Mouse (Mus musculus) intestine, embryonic 14.5 days (tissue): Measurements from ENCODE around the gene Stab2. TPM values are rescaled to one million over a fixed set of nuclear protein-coding genes. Genes with fewer than 3 reads are reported as not detected.

Experiments used
- ATAC-seq: fragments of 200-750 bp; cut with Nextera tagmentation; replicated peaks from 2 replicates; pipeline ENCODE4 v1.8.0; 2017; ENCODE audit warnings: low read depth, moderate number of reproducible peaks, moderate TSS enrichment, moderate library complexity; ENCODE audit not compliant: low FRiP score, low TSS enrichment
- DNase-seq: peaks from one replicate; pipeline ENCODE4 v3.0.0-alpha.2; 2018; ENCODE audit warnings: low spot score
- H3K27ac ChIP-seq: fragments of 300-500 bp; sonication (generic); 2 replicates; pipeline ENCODE4 v1.5.1; 2014; ENCODE audit warnings: low read depth, mild to moderate bottlenecking, control low read depth
- H3K27me3 ChIP-seq: fragments of 300-500 bp; sonication (generic); replicated peaks from 2 replicates; pipeline ENCODE4 v1.6.1; 2014; ENCODE audit warnings: low read length, control low read depth; ENCODE audit not compliant: control insufficient read depth, insufficient read depth
- H3K36me3 ChIP-seq: fragments of 300-500 bp; sonication (generic); 2 replicates; pipeline ENCODE4 v1.6.1; 2014; ENCODE audit warnings: low read length, control low read depth; ENCODE audit not compliant: control insufficient read depth, insufficient read depth
- H3K4me1 ChIP-seq: fragments of 300-500 bp; sonication (generic); replicated peaks from 2 replicates; pipeline ENCODE4 v1.6.1; 2014; ENCODE audit warnings: low read length, control low read depth, mixed read lengths; ENCODE audit not compliant: control insufficient read depth, insufficient read depth
- H3K4me2 ChIP-seq: fragments of 300-500 bp; sonication (generic); 2 replicates; pipeline ENCODE4 v1.6.1; 2014; ENCODE audit warnings: low read length
- H3K4me3 ChIP-seq: fragments of 300-500 bp; sonication (generic); 2 replicates; pipeline ENCODE4 v1.5.1; 2014; ENCODE audit warnings: low read depth, low read length, control low read depth, mixed read lengths
- H3K9ac ChIP-seq: fragments of 300-500 bp; sonication (generic); 2 replicates; pipeline ENCODE4 v1.6.1; 2014; ENCODE audit warnings: mild to moderate bottlenecking, low read length
- H3K9me3 ChIP-seq: fragments of 300-500 bp; sonication (generic); 2 replicates; pipeline ENCODE4 v1.6.1; 2016; ENCODE audit warnings: low read length, control low read depth; ENCODE audit not compliant: control insufficient read depth
- WGBS: fragments of 180-500 bp; shearing (Covaris S2); extraction: QIAGEN DNeasy Blood & Tissue Kit; methylation state at CpG from one replicate; pipeline ENCODE4 v1.1.7; 2014; 5-methylcytosine and 5-hydroxymethylcytosine counted together
- polyA plus RNA-seq: library from polyadenylated mRNA; unstranded; fragments of >200 nt; fragmentation: Nextera tagmentation; extraction: Ambion mirVana; gene quantifications from 2 replicates; pipeline ENCODE4 v1.2.1, GENCODE M21; 2014

Gene Stab2
- polyA plus RNA-seq, 1 experiment from 2014 or later = 1.3 TPM

GRCm38 (mm10) chr10:87014391-87014965 is 6.7 kb upstream of the Stab2 start:
- Histone ChIP-seq H3K27ac (no peak overlapping the region), H3K4me2 (no peak overlapping the region), H3K4me1 (no peaks in the 10 kb centered on the region), H3K36me3 (no peaks in the 10 kb centered on the region), H3K27me3 (no peaks in the 10 kb centered on the region), H3K4me3 (no peak overlapping the region), H3K9me3 (no peaks in the 10 kb centered on the region), H3K9ac (no peak overlapping the region)
- ATAC-seq (no peak), DNase-seq (no peak)
- WGBS = 68% methylated on average over 7 of the region's 7 CpGs

- Histone ChIP-seq H3K27ac (no peak overlapping the region), H3K4me2 (no peak overlapping the region), H3K4me1 (no peaks in the 10 kb centered on the region), H3K9me3 (no peaks in the 10 kb centered on the region), H3K9ac (no peak overlapping the region), H3K36me3 (no peaks in the 10 kb centered on the region), H3K4me3 (no peak overlapping the region), H3K27me3 (no peaks in the 10 kb centered on the region)
- WGBS = 89% methylated on average over 7 of the region's 7 CpGs
- DNase-seq = no peak
- ATAC-seq = no peak
Observed at GRCm38 (mm10) chr10:87012087-87012486, 4.3 kb upstream of the Stab2 start.

- no peak overlapping the region for H3K4me2 ChIP-seq
- no peak overlapping the region for H3K9ac ChIP-seq
- no peaks in the 10 kb centered on the region for H3K9me3 ChIP-seq
- no peaks in the 10 kb centered on the region for H3K4me1 ChIP-seq
- no peaks in the 10 kb centered on the region for H3K36me3 ChIP-seq
- H3K27me3 ChIP-seq = no peaks in the 10 kb centered on the region
- DNase-seq = no peak
- no peak overlapping the region for H3K4me3 ChIP-seq
- ATAC-seq = no peak
- WGBS = 86% methylated on average over 3 of the region's 3 CpGs
- no peak overlapping the region for H3K27ac ChIP-seq
Observed at GRCm38 (mm10) chr10:87008215-87008499, 332 bp upstream of the Stab2 start.

GRCm38 (mm10) chr10:86992238-86992976 is 15.4 kb downstream of the Stab2 start:
- Histone ChIP-seq H3K4me1 (0 out of 2 replicates have a peak, but pooled peaks cover 3% of the 10 kb centered on the region), H3K36me3 (no peaks in the 10 kb centered on the region), H3K4me3 (no peak overlapping the region), H3K27ac (no peak overlapping the region), H3K9me3 (no peaks in the 10 kb centered on the region), H3K4me2 (no peak overlapping the region), H3K27me3 (no peaks in the 10 kb centered on the region), H3K9ac (no peak overlapping the region)
- DNase-seq = no peak
- whole genome bisulfite sequencing = 63% methylated on average over 14 of the region's 14 CpGs
- no peak for ATAC-seq

GRCm38 (mm10) chr10:86990666-86991065 is 17.2 kb downstream of the Stab2 start:
- WGBS = 25% methylated on average over 9 of the region's 9 CpGs
- 0 out of 2 replicates have a peak overlapping the region, but pooled peaks have one; percentile 43 for H3K27ac ChIP-seq
- no peak for DNase-seq

GRCm38 (mm10) chr10:86989838-86990237 is 18.0 kb downstream of the Stab2 start:
- Histone ChIP-seq H3K4me1 (0 out of 2 replicates have a peak, but pooled peaks cover 3% of the 10 kb centered on the region), H3K27me3 (no peaks in the 10 kb centered on the region), H3K9me3 (no peaks in the 10 kb centered on the region), H3K4me2 (no peak overlapping the region), H3K27ac (no peak overlapping the region), H3K4me3 (no peak overlapping the region), H3K36me3 (no peaks in the 10 kb centered on the region), H3K9ac (no peak overlapping the region)
- 75% methylated on average over 8 of the region's 8 CpGs for WGBS
- ATAC-seq = no peak
- no peak for DNase-seq

More at GRCm38 (mm10) chr10:86990666-86991065, 17.2 kb downstream of the Stab2 start:
- no peak overlapping the region for H3K9ac ChIP-seq
- H3K36me3 ChIP-seq = no peaks in the 10 kb centered on the region
- H3K27me3 ChIP-seq = no peaks in the 10 kb centered on the region
- no peak overlapping the region for H3K4me2 ChIP-seq
- no peaks in the 10 kb centered on the region for H3K9me3 ChIP-seq
- H3K4me3 ChIP-seq = no peak overlapping the region
- ATAC-seq = peak; percentile 77; the same call in 1 of the 2 replicates
- 0 out of 2 replicates have a peak, but pooled peaks cover 3% of the 10 kb centered on the region for H3K4me1 ChIP-seq

GRCm38 (mm10) chr10:86976001-86976726 is 31.7 kb downstream of the Stab2 start:
- Histone ChIP-seq H3K4me1 (no peaks in the 10 kb centered on the region), H3K9ac (no peak overlapping the region), H3K4me3 (no peak overlapping the region), H3K27me3 (no peaks in the 10 kb centered on the region), H3K27ac (no peak overlapping the region), H3K9me3 (no peaks in the 10 kb centered on the region), H3K36me3 (no peaks in the 10 kb centered on the region), H3K4me2 (no peak overlapping the region)
- DNase-seq (no peak), ATAC-seq (no peak)
- 81% methylated on average over 5 of the region's 5 CpGs for WGBS

GRCm38 (mm10) chr10:86973276-86973675 is 34.5 kb downstream of the Stab2 start:
- H3K9me3 ChIP-seq = no peaks in the 10 kb centered on the region
- H3K36me3 ChIP-seq = no peaks in the 10 kb centered on the region
- ATAC-seq = no peak
- no peaks in the 10 kb centered on the region for H3K27me3 ChIP-seq
- no peak for DNase-seq
- WGBS = 87% methylated on average over 5 of the region's 5 CpGs
- H3K4me1 ChIP-seq = no peaks in the 10 kb centered on the region
- no peak overlapping the region for H3K4me3 ChIP-seq
- no peak overlapping the region for H3K27ac ChIP-seq
- no peak overlapping the region for H3K4me2 ChIP-seq
- H3K9ac ChIP-seq = no peak overlapping the region
